Mouse (Mus musculus) midbrain, embryonic 11.5 days (tissue): ENCODE results near the gene Scn3b. TPM values are rescaled to one million over a fixed set of nuclear protein-coding genes. Genes with fewer than 3 reads are reported as not detected.

Source experiments
- ATAC-seq: fragments of 200-750 bp; cut with Nextera tagmentation; 2 replicates; pipeline ENCODE4 v1.8.0; 2017; ENCODE audit warnings: moderate TSS enrichment, moderate library complexity; ENCODE audit not compliant: low FRiP score
- DNase-seq: peaks from one replicate; pipeline ENCODE4 v3.0.0; 2015; ENCODE audit warnings: low spot score; ENCODE audit errors: missing footprints
- H3K27ac ChIP-seq: fragments of 300-500 bp; sonication (generic); 2 replicates; pipeline ENCODE4 v1.5.1; 2014; ENCODE audit warnings: low read depth, low read length
- H3K27me3 ChIP-seq: fragments of 300-500 bp; sonication (generic); 2 replicates; pipeline ENCODE4 v1.6.1; 2014; ENCODE audit warnings: mild to moderate bottlenecking, low read length, moderate library complexity, mixed read lengths; ENCODE audit not compliant: control insufficient read depth, insufficient read depth
- H3K36me3 ChIP-seq: fragments of 300-500 bp; sonication (generic); 2 replicates; pipeline ENCODE4 v1.6.1; 2014; ENCODE audit warnings: mild to moderate bottlenecking, low read length, moderate library complexity, mixed read lengths; ENCODE audit not compliant: control insufficient read depth, insufficient read depth
- H3K4me1 ChIP-seq: fragments of 300-500 bp; sonication (generic); 2 replicates; pipeline ENCODE4 v1.6.1; 2014; ENCODE audit warnings: low read length; ENCODE audit not compliant: control insufficient read depth, insufficient read depth
- H3K4me2 ChIP-seq: fragments of 300-500 bp; sonication (generic); 2 replicates; pipeline ENCODE4 v1.6.1; 2014; ENCODE audit warnings: mild to moderate bottlenecking, moderate library complexity
- H3K4me3 ChIP-seq: fragments of 300-500 bp; sonication (generic); 2 replicates; pipeline ENCODE4 v1.5.1; 2014; ENCODE audit warnings: low read depth, low read length
- H3K9ac ChIP-seq: fragments of 300-500 bp; sonication (generic); 2 replicates; pipeline ENCODE4 v1.6.1; 2014; ENCODE audit warnings: low read length
- H3K9me3 ChIP-seq: fragments of 300-500 bp; sonication (generic); 2 replicates; pipeline ENCODE4 v1.6.1; 2016; ENCODE audit warnings: low read length; ENCODE audit not compliant: control insufficient read depth
- WGBS: fragments of 180-500 bp; shearing (Covaris S2); extraction: QIAGEN DNeasy Blood & Tissue Kit; methylation state at CpG from one replicate; pipeline ENCODE4 v1.1.7; 2014; 5-methylcytosine and 5-hydroxymethylcytosine counted together
- polyA plus RNA-seq: library from polyadenylated mRNA; unstranded; fragments of >200 nt; fragmentation: Nextera tagmentation; extraction: Ambion mirVana; gene quantifications from 2 replicates; pipeline ENCODE4 v1.2.1, GENCODE M21; 2014

Scn3b gene
- polyA plus RNA-seq, 1 experiment from 2014 or later: 18.6 TPM

- no peak overlapping the region for H3K27ac ChIP-seq
- no peaks in the 10 kb centered on the region for H3K9me3 ChIP-seq
- no peak overlapping the region for H3K9ac ChIP-seq
- no peak overlapping the region for H3K4me2 ChIP-seq
- no peaks in the 10 kb centered on the region for H3K36me3 ChIP-seq
- H3K27me3 ChIP-seq: no peaks in the 10 kb centered on the region
- no peak overlapping the region for H3K4me3 ChIP-seq
- H3K4me1 ChIP-seq: peaks cover 9% of the 10 kb centered on the region
- no peak for ATAC-seq
- DNase-seq: peak; percentile 86
- 13% methylated on average over 4 of the region's 4 CpGs for WGBS
Measured at GRCm38 (mm10) chr9:40239749-40240148, 29.3 kb upstream of the Scn3b start.

GRCm38 (mm10) chr9:40240311-40240710, 28.7 kb upstream of the Scn3b start:
- no peaks in the 10 kb centered on the region for H3K36me3 ChIP-seq
- H3K27ac ChIP-seq: no peak overlapping the region
- H3K27me3 ChIP-seq: no peaks in the 10 kb centered on the region
- no peaks in the 10 kb centered on the region for H3K9me3 ChIP-seq
- no peak overlapping the region for H3K4me3 ChIP-seq
- ATAC-seq (no peak), DNase-seq (no peak)
- no peak overlapping the region for H3K9ac ChIP-seq
- no peak overlapping the region for H3K4me2 ChIP-seq
- WGBS: 14% methylated on average over 5 of the region's 5 CpGs
- peaks cover 9% of the 10 kb centered on the region for H3K4me1 ChIP-seq

GRCm38 (mm10) chr9:40241223-40241801, 27.7 kb upstream of the Scn3b start:
- H3K9me3 ChIP-seq: no peaks in the 10 kb centered on the region
- peak overlapping the region; percentile 67 for H3K4me2 ChIP-seq
- under 1% methylated on average over 15 of the region's 15 CpGs for WGBS
- peak overlapping the region; percentile 30 for H3K4me3 ChIP-seq
- H3K9ac ChIP-seq: peak overlapping the region; percentile 52
- DNase-seq (peak; percentile 96), ATAC-seq (peak; percentile 90)
- peaks cover 9% of the 10 kb centered on the region for H3K4me1 ChIP-seq
- H3K27me3 ChIP-seq: no peaks in the 10 kb centered on the region
- H3K27ac ChIP-seq: peak overlapping the region; percentile 48; the same call in 1 of the 2 replicates
- H3K36me3 ChIP-seq: no peaks in the 10 kb centered on the region

GRCm38 (mm10) chr9:40241951-40242888, 26.8 kb upstream of the Scn3b start:
- Histone ChIP-seq H3K9ac (peak overlapping the region; percentile 52), H3K27ac (peak overlapping the region; percentile 59; the same call in 1 of the 2 replicates), H3K27me3 (no peaks in the 10 kb centered on the region), H3K4me3 (peak overlapping the region; percentile 30), H3K36me3 (no peaks in the 10 kb centered on the region), H3K4me2 (peak overlapping the region; percentile 67), H3K9me3 (no peaks in the 10 kb centered on the region), H3K4me1 (peaks cover 9% of the 10 kb centered on the region)
- DNase-seq (peak; percentile 91), ATAC-seq (peak; percentile 72)
- WGBS: 55% methylated on average over 13 of the region's 13 CpGs

- DNase-seq: no peak
- H3K27me3 ChIP-seq: no peaks in the 10 kb centered on the region
- no peak overlapping the region for H3K4me3 ChIP-seq
- H3K9me3 ChIP-seq: no peaks in the 10 kb centered on the region
- no peak overlapping the region for H3K27ac ChIP-seq
- no peak for ATAC-seq
- peaks cover 9% of the 10 kb centered on the region for H3K4me1 ChIP-seq
- no peak overlapping the region for H3K9ac ChIP-seq
- H3K36me3 ChIP-seq: no peaks in the 10 kb centered on the region
- WGBS: 82% methylated on average over 9 of the region's 9 CpGs
- no peak overlapping the region for H3K4me2 ChIP-seq
Measured at GRCm38 (mm10) chr9:40245466-40245865, 23.6 kb upstream of the Scn3b start.

GRCm38 (mm10) chr9:40245974-40246665, 22.9 kb upstream of the Scn3b start:
- Histone ChIP-seq H3K36me3 (no peaks in the 10 kb centered on the region), H3K27ac (no peak overlapping the region), H3K27me3 (no peaks in the 10 kb centered on the region), H3K4me2 (no peak overlapping the region), H3K9ac (no peak overlapping the region), H3K4me3 (no peak overlapping the region), H3K9me3 (no peaks in the 10 kb centered on the region), H3K4me1 (peaks cover 9% of the 10 kb centered on the region)
- 85% methylated on average over 7 of the region's 7 CpGs for WGBS
- ATAC-seq: no peak
- peak; percentile 65 for DNase-seq

DNA sequence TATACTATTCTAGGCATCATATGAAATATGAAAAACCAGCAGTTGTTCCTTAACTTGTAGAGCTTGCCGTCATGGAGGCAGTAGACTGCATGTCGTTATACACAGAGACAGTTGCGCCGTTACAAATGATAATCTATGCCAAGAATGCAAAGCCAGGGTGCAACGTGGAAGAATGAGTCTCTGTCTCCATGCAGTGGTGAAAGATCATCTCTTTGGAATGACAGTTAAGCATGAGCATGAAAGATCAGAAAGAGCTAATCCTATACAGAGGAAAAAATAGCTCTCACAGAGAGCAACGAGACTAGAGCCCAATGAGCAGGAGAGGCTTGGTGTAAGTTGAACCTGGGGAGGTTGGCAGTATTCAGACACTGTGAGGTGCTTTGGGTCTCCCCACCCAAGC, 22.3 kb upstream of the Scn3b start:
- Histone ChIP-seq H3K4me1 (peaks cover 7% of the 10 kb centered on the region), H3K4me3 (no peak overlapping the region), H3K27ac (no peak overlapping the region), H3K4me2 (no peak overlapping the region), H3K9ac (no peak overlapping the region), H3K36me3 (no peaks in the 10 kb centered on the region), H3K9me3 (no peaks in the 10 kb centered on the region), H3K27me3 (no peaks in the 10 kb centered on the region)
- WGBS: 80% methylated on average over 6 of the region's 6 CpGs
- ATAC-seq (no peak), DNase-seq (peak; percentile 69)

- Histone ChIP-seq H3K27ac (no peak overlapping the region), H3K36me3 (no peaks in the 10 kb centered on the region), H3K4me1 (no peaks in the 10 kb centered on the region), H3K4me2 (no peak overlapping the region), H3K9me3 (no peaks in the 10 kb centered on the region), H3K27me3 (no peaks in the 10 kb centered on the region), H3K9ac (no peak overlapping the region), H3K4me3 (no peak overlapping the region)
- ATAC-seq (no peak), DNase-seq (no peak)
- WGBS: 73% methylated on average over 1 of the region's 1 CpGs
Measured at GRCm38 (mm10) chr9:40249106-40249505, 19.9 kb upstream of the Scn3b start.

DNA sequence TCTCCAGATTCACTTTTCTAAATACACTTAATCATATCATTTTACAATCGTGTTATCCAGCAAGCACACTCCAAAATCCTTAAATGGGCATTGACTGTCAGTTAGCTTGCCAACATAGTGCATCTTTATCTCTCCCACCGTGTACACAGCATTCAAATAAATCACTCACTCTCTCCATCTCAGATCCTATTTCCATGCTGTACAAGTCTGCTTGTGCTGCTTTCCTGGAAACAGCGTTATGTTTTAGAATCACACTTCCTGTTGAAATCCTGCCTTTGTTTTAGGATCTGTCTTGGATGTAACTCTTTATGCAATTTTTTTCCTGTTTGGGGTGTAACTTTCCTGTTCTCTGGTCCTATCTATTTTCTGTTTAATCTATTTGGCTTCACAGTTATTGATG, 16.6 kb upstream of the Scn3b start:
- no peaks in the 10 kb centered on the region for H3K27me3 ChIP-seq
- DNase-seq: no peak
- no peak overlapping the region for H3K27ac ChIP-seq
- H3K9ac ChIP-seq: no peak overlapping the region
- no peak for ATAC-seq
- no peak overlapping the region for H3K4me2 ChIP-seq
- H3K4me1 ChIP-seq: no peaks in the 10 kb centered on the region
- no peaks in the 10 kb centered on the region for H3K36me3 ChIP-seq
- H3K9me3 ChIP-seq: no peaks in the 10 kb centered on the region
- 78% methylated on average over 3 of the region's 3 CpGs for WGBS
- H3K4me3 ChIP-seq: no peak overlapping the region
